ENCODE assay signal across 27 mouse cellular contexts in the genomic region with DNA sequence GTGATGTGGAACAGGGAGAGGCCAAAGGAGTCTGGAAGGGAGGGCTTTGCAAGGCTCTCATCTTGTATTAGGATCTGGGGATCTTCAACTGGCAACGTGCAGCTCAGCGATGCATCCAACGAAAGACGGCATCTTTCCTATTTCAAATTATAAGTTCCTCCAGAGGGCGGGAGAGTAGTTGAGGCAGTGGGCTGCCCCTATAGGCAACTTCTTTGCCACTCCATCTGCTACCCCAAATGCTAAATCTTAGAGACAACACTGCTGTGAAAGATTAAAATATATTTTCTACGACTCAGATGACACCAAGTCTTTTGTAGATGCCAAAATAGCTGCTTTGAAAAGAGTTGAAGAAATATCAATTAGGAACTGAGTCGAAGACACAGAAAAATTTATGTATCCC.
"Had no signal": no experiment of that assay in that cellular context is flagged by ENCODE, and none has a peak within 500 bp of the region (broad histone marks: within the 10 kb centered on the region; RNA-seq: fewer than 3 reads in every experiment).

No protein-coding gene starts in this region.

- H3K4me3 ChIP-seq: heart, adult 2 months; heart, embryonic 13.5 days; heart, embryonic 15.5 days; hindbrain, embryonic 13.5 days; hindbrain, embryonic 15.5 days; kidney, embryonic 15.5 days; limb, embryonic 13.5 days; limb, embryonic 15.5 days; liver, embryonic 12.5 days had no signal

- DNase-seq: gastrocnemius, postnatal 14 days; gastrocnemius, postnatal 36 days; heart, adult 11 months; heart, adult 2 months; heart, postnatal 14 days; heart, postnatal 36 days; kidney, adult 11 months; kidney, adult 2 months; kidney, adult 9 months; kidney, postnatal 14 days; kidney, postnatal 36 days; layer of hippocampus, adult 9-11 months; layer of hippocampus, postnatal 36 days; left cerebral cortex, postnatal 4 days had no signal

- H3K27me3 ChIP-seq: heart, embryonic 13.5 days; heart, embryonic 15.5 days; hindbrain, embryonic 13.5 days; hindbrain, embryonic 15.5 days; kidney, embryonic 15.5 days; limb, embryonic 13.5 days; limb, embryonic 15.5 days; liver, embryonic 12.5 days had no signal

- H3K4me1 ChIP-seq: heart, embryonic 13.5 days; heart, embryonic 15.5 days; hindbrain, embryonic 13.5 days; hindbrain, embryonic 15.5 days; kidney, embryonic 15.5 days; limb, embryonic 13.5 days; limb, embryonic 15.5 days; liver, embryonic 12.5 days had no signal

- H3K9ac ChIP-seq: heart, embryonic 13.5 days; heart, embryonic 15.5 days; hindbrain, embryonic 13.5 days; hindbrain, embryonic 15.5 days; kidney, embryonic 15.5 days; limb, embryonic 13.5 days; limb, embryonic 15.5 days; liver, embryonic 12.5 days; liver, embryonic 14.5 days had no signal

- H3K9me3 ChIP-seq: heart, embryonic 13.5 days; heart, embryonic 15.5 days; hindbrain, embryonic 13.5 days; hindbrain, embryonic 15.5 days; kidney, embryonic 15.5 days; limb, embryonic 13.5 days; limb, embryonic 15.5 days; liver, embryonic 12.5 days had no signal

- H3K27ac ChIP-seq: heart, adult 2 months; heart, embryonic 13.5 days; heart, embryonic 15.5 days; hindbrain, embryonic 13.5 days; hindbrain, embryonic 15.5 days; hindbrain, postnatal 0 days; kidney, embryonic 15.5 days; kidney, postnatal 0 days; limb, embryonic 13.5 days; limb, embryonic 15.5 days; liver, embryonic 12.5 days; liver, embryonic 14.5 days had no signal

- H3K4me2 ChIP-seq: heart, embryonic 11.5 days; heart, embryonic 13.5 days; heart, embryonic 15.5 days; hindbrain, embryonic 13.5 days; hindbrain, embryonic 15.5 days; kidney, embryonic 15.5 days; limb, embryonic 13.5 days; limb, embryonic 15.5 days; liver, embryonic 12.5 days had no signal

- ATAC-seq: hindbrain, postnatal 0 days; intestine, embryonic 16.5 days; liver, embryonic 12.5 days had no signal

- H3K36me3 ChIP-seq: heart, embryonic 13.5 days; heart, embryonic 15.5 days; kidney, embryonic 15.5 days; limb, embryonic 13.5 days; limb, embryonic 15.5 days; liver, embryonic 12.5 days had no signal
